Mouse (Mus musculus) adrenal gland, adult 2 months (tissue): Measurements from ENCODE around the gene Fam83d. TPM values are rescaled to one million over a fixed set of nuclear protein-coding genes. Genes with fewer than 3 reads are reported as not detected.
A peak's percentile ranks its signal among the peaks of the same experiment; 100 is the strongest.
"Not testable (repeated sequence)": the region's sequence is repeated elsewhere in the genome, so short reads cannot be mapped to it uniquely, and the experiment has no call there.

ENCODE experiments used
- DNase-seq: peaks from one replicate; pipeline ENCODE4 v3.0.0; 2021
- long read RNA-seq: library from polyadenylated mRNA; stranded (forward); transcript quantifications from one replicate; pipeline ENCODE4 v2.0.0, GENCODE M21; 2021
- polyA plus RNA-seq: library from polyadenylated mRNA; depleted of rRNA; stranded (reverse); fragments of >200 nt; gene quantifications from 2 replicates; pipeline ENCODE4 v1.2.3, GENCODE M21; 2012; rRNA removed
- total RNA-seq, 2 experiments: library from RNA; stranded (reverse); gene quantifications; 2 replicates each; pipeline ENCODE4 v1.2.3; 2021

Gene Fam83d
- total RNA-seq (under 1 TPM; 0.49 to 0.69 TPM), polyA plus RNA-seq (2.8 and 3.2 TPM in 2 replicates)
- long read RNA-seq = 0 reads

DNA sequence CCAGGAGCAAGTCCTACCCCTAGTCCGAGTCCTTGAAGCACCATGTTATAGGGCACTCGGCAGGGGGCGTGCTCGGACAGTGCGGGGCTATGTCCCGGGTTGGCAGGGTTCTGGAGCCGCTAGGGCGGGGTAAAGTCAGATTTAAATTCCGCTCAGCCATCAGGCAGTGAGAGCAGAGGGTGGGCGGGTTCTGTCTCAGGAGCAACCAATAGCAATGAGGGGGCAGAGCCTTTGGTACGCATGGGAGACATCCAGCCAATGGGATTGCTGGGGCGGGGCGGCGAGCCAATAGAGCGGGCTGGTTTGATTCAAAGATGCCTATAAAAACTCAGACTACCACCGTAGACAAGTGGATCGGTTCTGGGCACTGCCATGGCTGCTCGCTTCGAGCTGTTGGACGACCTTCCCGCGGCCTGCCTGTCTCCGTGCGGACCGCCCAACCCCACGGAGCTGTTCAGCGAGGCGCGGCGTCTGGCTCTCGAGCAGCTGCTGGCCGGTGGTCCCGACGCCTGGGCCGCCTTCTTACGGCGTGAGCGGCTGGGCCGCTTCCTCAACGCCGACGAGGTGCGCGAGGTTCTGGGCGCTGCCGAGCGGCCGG, at the start of gene Fam83d:
TSS of gene Fam83d (plus strand) at position 352 of the 598 bp plus-strand sequence.
- DNase-seq = peak; percentile 97

DNA sequence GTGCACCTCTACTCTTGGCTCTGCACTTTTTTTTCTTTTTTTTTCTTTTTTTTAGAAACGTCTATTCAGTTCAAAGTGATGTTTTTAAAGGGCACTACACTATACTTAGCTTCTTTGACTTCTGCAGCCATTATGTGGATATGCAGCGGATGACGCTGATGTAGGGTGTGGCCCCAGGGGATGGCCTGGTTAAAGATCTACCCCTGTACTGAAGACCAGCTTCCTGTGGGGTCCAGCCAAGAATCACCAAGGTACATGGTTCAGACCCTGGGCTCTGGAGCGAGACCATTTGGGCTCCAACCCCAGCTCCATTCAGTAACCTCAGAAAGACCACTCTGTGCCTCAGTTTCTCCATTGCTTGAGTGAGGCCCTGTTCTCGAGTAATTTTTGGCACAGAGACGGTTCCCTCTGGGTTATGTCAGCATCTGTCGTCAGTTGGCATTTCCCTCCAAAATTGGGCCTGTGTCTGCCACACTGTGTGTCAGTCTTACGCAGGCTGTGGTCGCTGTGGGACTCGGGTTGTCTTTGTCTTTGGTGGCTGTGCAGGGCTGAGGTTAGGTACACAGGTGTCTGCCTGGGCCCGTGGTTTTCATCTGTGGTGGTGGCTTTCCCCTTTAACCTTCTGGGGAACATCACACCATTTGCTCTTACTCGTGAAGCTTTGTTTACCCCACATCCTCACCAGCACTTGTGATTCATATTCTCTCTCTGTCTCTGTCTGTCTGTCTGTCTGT, 48.9 kb upstream of the Fam83d start:
- DNase-seq = no peak

DNA sequence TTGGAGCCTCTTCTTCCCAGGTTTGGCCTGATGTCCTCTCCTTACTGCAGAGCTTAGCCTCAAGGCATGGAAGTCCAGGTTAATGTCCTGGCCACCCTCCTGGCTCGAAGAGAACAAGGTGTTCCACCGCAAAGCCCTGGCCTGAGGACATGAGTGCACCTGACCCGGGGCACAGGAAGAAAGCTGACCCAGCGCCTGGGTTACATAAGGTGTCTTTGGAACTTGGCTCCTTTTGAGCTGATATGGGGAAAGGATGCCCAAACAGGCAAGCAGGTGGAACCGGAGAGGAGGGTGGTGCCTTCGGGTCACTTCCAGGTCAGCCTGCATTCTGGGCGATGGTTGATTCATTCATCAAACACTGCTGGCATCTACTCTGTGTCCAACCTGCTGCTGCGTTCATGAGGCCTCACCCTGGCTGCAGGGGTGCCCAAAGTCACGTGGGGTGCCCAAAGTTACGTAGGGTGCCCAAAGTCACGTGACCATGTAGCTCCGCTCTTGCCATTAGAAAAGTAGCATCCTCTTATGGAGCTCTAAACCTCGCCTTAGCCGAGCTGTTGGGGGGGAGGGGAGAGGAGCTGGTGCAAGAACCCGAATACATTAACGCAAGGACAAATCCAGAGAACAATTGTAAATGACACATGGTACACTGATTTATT, 47.0 kb upstream of the Fam83d start:
- DNase-seq = no peak

DNA sequence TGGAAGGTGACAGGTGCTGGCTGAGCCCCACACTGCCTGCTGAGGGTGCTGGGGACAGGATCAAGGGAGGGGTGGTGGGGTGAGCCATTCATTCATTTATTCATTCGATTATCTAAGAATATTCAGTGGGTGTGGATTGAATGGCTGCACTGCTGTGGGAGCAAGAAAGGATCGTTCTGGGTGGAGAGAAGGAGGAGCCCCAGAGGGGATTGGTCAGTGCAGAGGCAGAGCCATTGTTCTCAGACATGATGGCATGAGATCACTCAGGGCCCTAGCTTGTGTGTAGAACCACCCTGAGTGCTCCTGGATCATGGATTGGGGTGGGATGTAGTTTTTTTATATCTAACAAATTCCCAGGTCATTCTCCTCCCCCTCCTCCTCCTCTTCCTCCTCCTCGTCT, 46.4 kb upstream of the Fam83d start:
- DNase-seq = no peak

DNA sequence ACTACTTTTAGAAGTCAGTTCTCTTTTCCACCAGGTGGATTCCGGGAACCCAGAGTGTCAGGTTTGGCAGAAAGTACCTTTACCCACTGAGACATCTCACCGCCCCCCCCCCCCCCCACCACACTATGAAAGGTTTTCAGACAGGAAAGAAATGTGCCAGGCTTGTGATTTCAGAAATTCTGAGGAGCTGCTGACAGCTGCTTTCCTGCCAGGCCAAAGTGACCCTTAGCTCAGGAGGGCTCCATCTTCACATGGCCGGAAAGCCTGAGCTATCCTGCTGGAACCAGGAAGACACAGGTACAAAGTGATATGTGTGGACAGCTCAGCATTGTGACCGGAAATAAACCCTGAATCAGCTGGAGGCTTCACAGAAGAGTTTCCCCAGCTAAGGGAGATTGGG, 45.8 kb upstream of the Fam83d start:
- no peak for DNase-seq

DNA sequence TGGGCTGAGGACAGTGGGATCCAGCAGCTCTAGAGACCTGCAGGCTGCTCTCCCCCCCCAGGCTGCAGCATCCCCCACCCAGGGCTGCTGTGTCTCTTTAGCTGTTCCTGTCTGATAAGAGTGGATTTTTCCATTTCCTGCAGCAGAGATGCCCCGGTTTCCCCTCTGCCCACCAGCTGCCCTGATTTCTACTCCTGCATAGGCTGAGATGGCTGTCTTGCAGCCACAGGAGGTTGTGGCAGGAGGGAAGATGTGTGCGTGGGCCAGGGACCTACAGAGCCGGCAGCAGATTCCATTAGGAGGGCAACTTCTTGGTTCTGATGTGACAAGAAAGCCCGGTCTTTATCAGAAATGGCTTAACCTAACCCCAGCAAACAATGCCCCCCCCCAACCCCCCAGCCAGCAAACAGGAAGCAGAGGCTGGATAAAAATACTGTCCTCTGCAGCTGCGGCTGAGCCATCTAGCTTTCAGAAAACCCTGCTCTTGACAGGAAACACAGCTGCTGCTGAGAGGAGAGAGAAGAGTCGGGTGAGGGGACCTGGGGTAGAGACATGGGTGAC, 44.8 kb upstream of the Fam83d start:
- peak; percentile 29 for DNase-seq

DNA sequence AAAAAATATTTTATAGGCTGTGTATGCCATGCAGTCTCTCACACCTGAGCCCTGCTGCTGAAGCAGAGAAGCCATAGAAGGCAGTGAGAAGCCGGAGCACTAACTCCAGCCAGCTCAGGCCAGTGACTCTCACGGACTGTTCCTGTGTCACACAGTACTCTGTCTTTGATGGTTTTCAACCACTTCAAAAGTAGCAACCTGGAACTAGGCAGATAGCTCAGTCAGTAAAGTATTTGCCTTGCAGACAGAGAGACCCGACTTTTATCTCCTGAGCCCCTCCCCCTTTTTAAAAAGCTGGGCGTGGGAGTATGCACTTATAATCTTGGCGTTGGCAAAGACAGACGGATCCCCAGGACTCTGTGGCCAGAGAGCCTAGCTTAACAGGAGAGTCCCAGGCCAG, 44.1 kb upstream of the Fam83d start:
- no peak for DNase-seq

DNA sequence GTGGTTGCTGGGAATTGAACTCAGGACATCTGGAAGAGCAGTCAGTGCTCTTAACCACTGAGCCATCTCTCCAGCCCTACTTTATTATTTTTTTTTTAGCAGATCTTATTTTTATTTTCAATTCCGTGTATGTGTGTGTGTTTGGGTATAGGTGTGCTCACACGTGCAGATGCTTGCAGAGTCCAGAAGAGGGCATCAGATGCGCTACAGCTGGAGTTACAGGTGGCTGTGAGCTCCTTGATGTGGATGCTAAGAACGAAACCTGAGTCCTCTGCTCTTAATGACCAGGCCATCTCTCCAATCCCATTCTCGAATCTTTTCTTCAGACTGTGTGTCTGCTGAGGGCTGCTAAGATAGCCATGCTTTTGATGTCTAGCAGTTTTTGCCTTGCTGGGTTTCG, 41.6 kb upstream of the Fam83d start:
- no peak for DNase-seq

DNA sequence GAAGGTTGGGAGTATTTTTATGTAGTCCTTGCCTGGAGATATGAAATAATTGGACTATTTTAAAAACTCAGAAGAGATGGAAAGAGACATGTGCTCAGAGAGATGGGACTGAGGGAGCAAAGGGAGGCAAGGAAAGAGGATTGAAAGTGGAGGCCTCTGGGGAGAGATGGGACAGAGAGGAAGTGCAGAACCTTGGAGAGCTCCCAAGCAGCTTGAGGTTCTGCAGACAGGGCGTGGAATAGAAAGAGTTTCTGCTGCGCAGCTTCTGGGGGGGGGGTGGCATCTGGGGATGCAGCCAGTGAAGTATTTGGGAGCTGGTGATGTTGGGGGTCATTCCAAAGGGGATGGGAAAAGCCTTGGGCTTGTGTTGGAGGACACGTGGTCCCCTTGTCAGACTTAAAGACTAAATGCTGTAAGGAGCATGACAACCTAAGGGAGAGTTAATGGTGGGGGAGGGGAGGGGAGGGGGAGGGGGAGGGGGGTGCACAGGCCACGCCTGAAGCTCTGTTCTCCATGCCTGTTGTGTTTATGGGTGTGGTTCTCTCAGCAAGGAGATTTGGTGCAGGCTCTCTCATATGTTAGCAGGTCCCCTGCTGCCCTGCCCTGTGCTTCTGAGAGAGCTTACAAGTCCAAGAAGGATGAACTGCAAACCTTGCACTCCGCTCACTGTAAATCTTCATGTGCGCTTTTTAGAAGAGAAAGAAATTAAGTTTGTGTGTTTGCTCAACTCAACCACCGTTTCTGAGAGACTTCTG, 39.7 kb upstream of the Fam83d start:
- DNase-seq = no peak

DNA sequence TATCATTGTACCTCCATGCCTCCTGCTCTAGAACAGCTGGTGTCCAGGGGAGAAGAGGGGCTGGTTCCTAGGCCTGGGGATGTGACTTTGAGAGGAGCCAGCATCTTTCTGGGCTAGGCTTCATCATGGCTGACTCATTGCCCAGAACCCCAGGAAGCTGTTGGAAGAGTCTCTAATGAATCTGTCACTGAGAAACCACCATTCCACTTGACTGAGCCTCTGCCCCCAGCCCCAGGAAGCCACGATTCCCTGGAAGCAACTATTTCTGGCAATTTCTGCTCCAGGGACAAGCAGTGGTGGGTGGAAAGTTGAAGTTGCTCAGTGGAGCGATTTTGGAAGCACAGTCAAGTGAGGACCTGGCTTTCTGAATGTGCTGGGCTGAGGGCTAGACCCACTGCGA, 37.0 kb upstream of the Fam83d start:
- no peak for DNase-seq

DNA sequence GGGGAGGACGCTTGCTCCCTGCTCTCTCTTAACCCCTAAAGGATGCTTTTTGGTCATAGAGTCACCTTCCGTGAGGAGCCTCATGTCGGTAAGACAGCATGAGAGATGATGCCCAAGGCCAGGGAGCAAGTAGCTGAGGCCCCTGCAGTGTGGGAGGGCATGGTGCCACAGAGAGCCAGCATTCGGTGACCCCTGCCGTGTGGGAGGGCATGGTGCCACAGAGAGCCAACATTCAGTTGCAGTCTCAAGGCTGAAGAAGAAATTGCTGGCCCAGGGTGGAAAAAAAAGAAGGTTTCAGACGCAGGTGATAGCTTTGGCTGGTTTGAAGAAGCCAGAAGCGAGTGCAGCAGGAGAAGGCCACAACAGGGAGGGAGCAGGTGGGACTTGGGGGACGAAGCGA, 35.4 kb upstream of the Fam83d start:
- no peak for DNase-seq

DNA sequence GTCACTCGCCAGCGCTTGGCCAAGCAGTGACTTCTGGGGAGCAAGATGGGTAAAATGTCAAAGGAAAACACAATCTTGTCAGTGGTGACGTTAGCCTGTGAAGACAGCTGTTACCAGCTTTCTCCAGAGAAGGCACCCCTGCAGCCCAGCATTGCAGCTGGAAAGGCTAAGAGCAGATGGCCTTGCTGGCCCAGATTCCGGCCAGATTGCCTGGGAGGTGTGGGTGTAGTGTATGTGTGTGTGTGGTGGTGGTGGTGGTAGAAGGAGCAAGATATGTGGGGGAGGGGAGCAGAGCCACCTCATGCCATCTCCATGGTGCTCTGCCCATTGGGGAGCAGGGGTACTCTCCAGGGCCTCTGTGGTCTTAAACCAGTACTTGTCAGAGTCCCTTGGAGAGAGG, 34.8 kb upstream of the Fam83d start:
- no peak for DNase-seq

DNA sequence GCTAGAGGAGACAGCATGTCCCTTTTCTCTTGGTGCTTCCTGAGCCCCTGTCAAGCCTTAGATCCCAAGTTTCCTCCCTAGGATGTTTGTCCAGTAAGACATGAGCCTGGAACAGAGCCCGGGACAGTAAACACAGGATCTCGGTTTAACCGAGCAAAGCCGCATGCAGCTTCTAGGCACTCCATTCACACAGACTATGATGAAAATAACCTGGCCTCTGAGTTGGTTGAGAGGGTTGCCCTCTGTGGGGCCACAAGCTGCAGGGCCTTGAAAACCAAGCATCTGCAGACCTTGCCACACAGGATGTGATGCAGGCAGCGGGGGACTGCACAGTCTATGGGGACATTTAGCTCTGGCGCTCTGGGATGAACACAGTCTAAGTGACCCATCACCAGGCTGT, 34.0 kb upstream of the Fam83d start:
- DNase-seq = no peak

DNA sequence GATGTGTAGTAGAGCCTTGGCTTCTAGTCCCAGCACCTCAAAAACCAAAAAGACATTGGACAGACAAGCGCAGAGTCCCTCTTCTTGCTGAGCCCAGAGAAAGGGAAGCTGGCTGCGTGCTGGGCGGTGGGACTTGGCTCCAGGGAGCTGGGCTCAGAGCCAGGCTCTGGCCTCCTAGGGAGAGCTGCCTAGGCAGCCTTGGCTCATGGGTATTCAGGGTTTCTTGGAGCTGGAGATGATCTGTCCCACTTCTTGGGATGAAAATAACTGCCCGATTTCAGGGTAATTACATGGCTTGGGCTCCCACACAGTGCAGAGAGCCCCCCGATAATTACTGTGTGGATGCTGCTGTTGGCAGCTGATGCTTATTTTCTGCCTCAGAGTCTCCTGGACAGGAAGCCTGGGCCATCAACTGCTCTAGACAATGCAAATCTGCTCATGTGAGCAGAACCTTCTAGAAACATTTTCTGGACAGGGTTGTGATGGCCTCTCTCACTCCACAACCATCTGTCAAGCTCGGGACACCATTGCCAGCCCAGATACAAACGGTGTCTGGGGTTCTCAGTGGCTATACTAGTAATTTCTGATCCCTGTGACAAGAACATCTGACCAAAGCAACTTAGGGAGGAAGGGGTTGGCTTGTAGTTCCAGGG, 33.3 kb upstream of the Fam83d start:
- peak; percentile 42 for DNase-seq

DNA sequence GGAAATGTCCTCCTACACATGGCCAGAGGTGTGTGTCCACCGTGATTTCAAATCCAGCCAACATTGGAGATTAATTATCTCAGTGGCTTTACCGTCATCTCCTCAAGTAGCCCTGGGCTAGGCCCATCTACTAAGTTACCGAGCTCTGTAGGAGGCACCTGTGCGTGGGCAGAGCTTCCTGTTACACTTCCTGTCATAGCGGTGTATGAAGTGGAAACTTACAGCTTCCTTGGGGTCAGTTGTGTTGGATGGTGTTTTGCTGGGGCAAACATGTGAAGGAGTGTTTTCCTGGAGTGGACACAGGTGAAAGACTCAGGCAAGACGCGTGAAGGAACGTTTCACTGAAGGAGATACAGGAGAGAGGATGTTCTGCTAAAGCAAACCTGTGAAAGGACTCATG, 32.6 kb upstream of the Fam83d start:
- no peak for DNase-seq

DNA sequence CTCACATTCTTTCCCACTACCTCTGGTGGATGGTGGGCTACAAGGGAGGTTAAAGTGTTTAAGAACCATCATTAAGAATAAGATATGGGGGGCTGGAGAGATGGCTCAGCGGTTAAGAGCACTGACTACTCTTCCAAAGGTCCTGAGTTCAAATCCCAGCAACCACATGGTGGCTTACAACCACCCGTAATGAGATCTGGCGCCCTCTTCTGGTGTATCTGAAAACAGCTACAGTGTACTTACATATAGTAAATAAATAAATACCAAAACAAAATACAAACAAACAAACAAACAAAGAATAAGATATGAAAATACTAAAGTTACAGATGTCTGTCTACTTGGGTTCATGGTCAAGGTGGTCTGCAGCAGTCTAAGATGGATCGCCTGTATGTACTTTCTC, 31.6 kb upstream of the Fam83d start:
- DNase-seq = not testable (repeated sequence)

DNA sequence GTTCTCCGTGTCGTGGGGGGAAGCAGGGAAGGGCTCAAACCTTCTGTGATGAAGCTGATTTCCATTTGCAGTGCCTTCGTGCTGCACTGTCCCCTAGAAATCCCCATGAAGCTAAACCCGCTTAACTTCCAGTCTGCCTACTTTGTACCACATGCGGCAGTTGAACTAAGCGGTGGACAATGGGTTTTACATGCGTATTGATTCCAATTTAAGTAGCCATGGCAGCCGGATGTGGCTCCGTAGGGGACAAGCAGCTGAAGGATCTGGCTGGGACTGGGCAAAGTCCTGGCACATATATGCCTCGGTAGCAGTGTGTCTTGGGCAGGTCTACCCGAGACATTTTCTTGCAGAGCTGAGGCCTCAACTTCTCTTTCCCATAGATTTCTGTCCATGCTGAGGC, 29.3 kb upstream of the Fam83d start:
- no peak for DNase-seq

DNA sequence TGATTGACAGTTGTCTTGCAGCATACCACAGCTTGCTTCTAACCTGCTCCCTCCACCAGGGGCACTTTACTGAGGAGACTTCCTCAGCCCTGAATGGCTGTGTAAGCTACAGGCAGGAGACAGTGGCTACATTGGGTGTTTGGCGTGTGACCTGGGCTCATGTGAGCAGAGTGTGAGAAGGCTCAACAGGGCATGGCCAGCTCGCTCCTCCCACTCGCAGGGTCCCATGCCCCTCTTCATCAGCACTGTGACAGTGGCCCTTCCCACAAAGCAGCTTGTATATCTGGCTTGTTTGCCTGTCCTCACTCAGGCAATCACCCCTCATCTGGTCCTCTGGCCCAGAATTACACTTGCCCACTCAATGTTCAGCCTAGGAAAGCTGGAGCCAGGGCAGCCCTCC, 28.8 kb upstream of the Fam83d start:
- no peak for DNase-seq

DNA sequence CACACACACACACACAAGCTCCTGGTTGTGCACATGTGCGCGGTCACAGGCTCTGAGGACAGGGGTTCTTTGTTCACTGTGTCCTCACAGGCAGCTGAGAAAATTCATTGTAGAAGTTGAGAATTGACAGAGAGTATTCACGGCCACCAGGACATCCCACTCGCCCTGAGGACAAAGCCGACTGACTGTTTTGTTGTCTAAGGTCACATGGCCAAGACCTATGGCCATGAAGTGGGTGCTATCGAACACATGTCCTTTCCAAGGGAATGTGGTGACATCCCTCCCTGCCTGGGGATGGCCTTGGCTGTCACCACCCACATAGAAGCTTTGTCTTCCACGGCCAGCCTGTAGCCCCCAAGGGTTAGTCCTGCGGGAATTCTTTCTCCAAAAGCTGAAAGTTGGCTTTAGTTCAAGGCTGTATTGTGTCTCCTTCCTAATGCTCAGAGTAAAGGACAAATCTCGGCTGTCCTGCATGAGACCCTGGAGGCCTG, 26.8 kb upstream of the Fam83d start:
- peak; percentile 62 for DNase-seq

DNA sequence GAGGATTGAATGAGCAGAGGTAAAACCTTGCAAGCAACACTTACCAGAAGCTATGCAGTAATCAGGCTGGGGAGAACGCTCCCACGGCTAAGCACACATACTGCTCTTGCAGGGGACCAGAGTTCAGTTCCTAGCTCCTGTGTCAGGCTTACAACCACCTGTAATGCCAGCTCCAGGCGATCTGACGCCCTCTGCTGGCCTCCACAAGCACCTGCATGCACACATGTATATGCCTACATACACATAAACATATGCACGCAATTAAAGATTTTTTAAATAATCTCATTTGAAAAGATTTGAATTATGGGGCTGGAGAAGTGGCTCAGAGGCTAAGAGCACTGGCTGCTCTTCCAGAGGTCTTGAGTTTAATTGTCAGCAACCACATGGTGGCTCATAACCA, 25.5 kb upstream of the Fam83d start:
- no peak for DNase-seq

DNA sequence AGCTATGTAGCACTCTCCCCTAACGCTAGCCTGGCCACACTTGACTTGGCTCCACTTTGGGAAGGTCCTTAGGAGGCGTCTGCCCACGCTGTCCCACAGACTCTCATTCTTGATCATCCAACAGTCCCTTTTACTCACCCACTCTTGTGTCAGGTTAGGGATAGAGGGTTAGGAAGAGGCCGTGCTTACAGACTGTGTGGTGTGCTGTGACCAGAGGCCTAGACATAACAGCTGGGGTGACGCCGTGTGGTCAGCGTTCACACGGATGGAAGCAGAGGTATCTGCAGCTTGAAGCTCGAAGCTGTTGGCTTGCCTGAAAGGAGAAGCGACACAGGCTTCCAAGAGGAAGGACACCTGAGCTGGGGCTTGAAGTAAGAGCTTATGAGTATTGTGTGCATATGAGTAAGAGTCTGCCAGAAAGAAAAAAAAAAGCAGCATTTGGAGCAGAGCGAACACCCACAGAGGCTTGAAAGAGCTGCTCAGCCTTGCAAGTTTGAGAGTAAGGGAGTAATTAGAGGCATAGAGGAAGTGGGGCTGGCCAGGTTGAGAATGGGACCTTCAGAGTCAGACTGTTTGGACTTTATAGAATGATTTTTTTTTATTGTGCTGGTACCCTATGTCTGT, 24.3 kb upstream of the Fam83d start:
- no peak for DNase-seq
